Mouse (Mus musculus): Measurements from ENCODE around the gene Alg9. TPM values are rescaled to one million over a fixed set of nuclear protein-coding genes. Genes with fewer than 3 reads are reported as not detected.
A peak's percentile ranks its signal among the peaks of the same experiment; 100 is the strongest.

The Alg9 gene
- polyA plus RNA-seq, 1 experiment from 2014 or later: 50.3 TPM

DNA sequence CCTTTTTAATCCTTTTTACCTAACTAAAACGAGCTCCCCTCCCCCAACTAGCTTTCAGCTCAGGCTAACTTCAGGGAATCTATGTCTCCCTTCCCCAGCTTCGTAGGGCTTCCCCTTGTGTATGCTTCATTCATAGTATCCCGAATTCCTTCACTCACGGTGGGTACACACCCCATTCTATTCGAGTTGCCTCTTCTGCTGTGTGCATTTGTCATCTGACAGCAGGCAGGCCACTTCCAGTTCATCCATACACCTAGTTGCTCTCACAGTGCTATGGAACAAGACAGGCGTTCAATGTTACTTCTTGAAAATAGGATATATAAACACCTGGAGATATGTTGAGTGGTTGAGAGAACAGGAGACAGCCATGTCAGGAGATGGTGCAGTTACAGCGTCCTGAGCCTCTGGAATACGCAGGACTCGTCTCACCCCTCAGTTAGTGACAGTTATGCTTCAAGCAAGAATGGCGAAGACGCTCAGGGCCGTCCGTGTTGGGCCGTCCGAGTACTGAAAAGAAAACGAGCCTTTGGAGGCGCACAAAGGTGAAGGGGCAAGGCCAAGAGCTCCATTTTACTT is 7.2 kb upstream of the Alg9 start:
- Histone ChIP-seq H3K4me2 (replicated peaks) (peak overlapping the region; percentile 76), H3K9me3 (no peaks in the 10 kb centered on the region), H3K9ac (replicated peaks) (peak overlapping the region; percentile 76), H3K27ac (replicated peaks) (peak overlapping the region; percentile 95), H3K4me1 (peaks cover 21% of the 10 kb centered on the region; the same call in 1 of the 2 replicates), H3K27me3 (no peaks in the 10 kb centered on the region), H3K4me3 (peak overlapping the region; percentile 71), H3K36me3 (0 out of 2 replicates have a peak, but pooled peaks cover 3% of the 10 kb centered on the region)
- 6% methylated on average over 17 of the region's 17 CpGs for WGBS
- no peak; the same call in none of the 2 replicates for ATAC-seq (replicated peaks)

DNA sequence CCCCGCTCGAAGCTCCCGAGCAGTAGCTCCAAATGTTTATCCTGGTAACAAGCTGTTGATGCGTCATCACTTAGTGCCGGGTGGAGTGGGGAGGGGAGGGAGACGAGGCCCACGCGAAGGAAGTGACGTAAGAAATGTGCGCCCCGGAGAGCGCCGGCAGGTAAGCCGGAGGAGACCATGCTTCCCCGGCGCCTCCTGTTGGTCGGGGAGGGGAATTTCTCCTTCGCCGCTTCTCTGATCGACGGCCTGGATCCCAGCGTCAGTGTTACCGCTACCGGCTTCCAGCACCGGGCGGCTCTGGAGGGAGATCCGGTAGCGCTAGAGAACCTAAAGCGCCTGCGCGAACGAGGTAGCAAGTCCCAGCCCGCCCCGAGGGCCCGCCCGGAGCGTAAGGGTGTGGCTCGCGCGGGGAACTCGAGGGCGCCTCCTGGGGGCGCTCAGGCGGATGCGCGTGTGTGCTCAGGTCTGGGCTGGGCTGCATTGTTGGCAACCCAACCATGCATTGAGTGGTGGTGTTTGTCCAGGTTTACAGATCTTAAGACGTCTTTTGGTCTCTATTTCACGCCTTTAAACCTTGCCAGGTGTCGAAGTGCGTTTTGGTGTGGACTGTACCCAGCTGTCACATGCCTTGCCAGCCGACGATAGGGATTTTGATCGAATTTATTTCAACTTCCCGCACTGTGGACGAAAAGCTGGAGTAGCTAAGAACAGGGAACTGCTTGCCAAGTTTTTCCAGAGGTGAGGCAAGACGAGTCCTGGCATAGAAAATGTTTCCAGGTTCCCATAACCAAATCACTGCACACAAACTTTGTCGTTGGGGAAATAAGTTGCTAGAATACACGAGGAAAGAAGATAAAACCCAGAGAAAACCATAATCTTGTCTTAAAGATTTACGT is 6.5 kb upstream of the Alg9 start, which contains the start of gene Fdxacb1:
Gene Fdxacb1, plus strand, starts transcription at position 130 of the 896 bp plus-strand sequence.
- Histone ChIP-seq H3K4me1 (peaks cover 21% of the 10 kb centered on the region; the same call in 1 of the 2 replicates), H3K27me3 (no peaks in the 10 kb centered on the region), H3K36me3 (0 out of 2 replicates have a peak, but pooled peaks cover 3% of the 10 kb centered on the region), H3K9ac (replicated peaks) (peak within 1 kb of the TSS; percentile 76), H3K9me3 (no peaks in the 10 kb centered on the region), H3K4me2 (replicated peaks) (peak within 1 kb of the TSS; percentile 76), H3K27ac (replicated peaks) (peak within 1 kb of the TSS; percentile 95), H3K4me3 (peak within 1 kb of the TSS; percentile 71)
- peak; percentile 95 for ATAC-seq (replicated peaks)
- WGBS: 4% methylated on average over 59 of the region's 59 CpGs

DNA sequence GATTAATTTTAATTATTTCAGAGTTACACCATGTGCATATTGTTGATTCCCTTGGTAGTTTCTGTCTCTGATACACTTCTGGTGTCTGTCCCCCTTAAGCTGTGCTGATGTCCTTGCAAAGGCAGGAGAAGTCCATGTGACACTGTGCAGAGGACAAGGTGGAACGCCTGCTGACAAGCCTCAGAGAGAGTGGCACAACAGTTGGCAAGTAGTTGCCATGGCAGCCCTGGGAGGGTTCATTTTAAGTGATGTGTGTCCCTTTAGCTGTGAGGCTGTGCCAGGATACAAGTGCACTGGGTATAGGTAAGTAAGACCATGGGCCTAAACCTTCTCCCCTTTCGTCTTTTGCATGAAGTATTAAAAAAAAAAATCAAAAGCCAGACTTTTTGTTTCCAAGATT is 4.8 kb upstream of the Alg9 start:
- ATAC-seq (replicated peaks): no peak
- Histone ChIP-seq H3K4me3 (no peak overlapping the region), H3K4me1 (peaks cover 32% of the 10 kb centered on the region), H3K27me3 (no peaks in the 10 kb centered on the region), H3K4me2 (replicated peaks) (no peak overlapping the region), H3K9ac (replicated peaks) (no peak overlapping the region), H3K27ac (replicated peaks) (no peak overlapping the region), H3K9me3 (no peaks in the 10 kb centered on the region), H3K36me3 (no peaks in the 10 kb centered on the region)
- WGBS: 82% methylated on average over 2 of the region's 2 CpGs

DNA sequence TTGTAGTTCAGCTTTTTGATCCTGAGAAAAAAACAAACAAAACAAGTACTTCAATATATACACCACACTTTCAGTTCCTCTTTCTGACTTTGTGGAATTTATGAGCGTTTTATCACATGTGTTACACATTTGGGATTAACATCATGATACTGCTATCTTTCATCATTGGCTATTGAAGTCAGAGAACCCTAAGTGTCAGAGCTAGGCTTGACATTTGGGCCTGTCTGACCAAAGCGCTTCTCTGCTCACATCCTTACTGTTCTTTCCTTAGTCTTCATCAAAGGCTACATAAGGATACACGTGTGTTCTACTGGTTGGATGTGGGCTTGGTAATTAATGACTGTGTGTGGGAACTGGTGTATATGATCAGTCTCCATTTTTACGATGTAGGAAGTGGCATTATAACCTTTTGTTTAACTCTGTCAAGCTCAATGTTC is 775 bp upstream of the Alg9 start:
- Histone ChIP-seq H3K4me3 (peak overlapping the region; percentile 94), H3K27me3 (no peaks in the 10 kb centered on the region), H3K36me3 (peaks cover 7% of the 10 kb centered on the region), H3K9me3 (no peaks in the 10 kb centered on the region), H3K4me2 (replicated peaks) (peak overlapping the region; percentile 78), H3K27ac (replicated peaks) (peak overlapping the region; percentile 94; the same call in 1 of the 2 replicates), H3K9ac (replicated peaks) (0 out of 2 replicates have a peak overlapping the region, but pooled peaks have one; percentile 16), H3K4me1 (peaks cover 31% of the 10 kb centered on the region)
- ATAC-seq (replicated peaks): no peak
- WGBS: 77% methylated on average over 4 of the region's 4 CpGs

DNA sequence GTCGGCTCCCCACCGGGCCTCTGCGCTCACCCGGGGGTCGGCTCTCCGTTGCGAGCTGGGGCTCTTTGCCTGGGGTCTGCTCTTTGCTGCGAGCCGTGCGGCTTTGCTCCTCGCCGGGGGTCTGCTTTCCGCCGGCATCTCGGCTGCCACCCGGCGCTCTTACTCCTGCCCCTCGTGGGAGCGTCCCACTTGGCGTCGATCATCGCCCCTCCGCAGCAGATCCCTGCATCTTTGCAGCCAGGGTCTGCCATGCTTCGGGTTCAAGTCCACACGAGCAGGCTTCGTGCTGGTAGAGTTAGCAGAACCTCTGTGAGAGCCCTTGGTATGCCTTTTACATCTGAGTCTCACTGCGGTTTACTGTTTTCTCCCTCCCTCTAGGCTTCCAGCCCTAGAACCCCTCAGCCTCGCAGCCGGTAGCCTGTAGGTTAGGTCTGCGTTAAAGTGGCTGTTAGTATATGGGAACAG is 875 bp downstream of the Alg9 start:
- H3K4me3 ChIP-seq: peak overlapping the region; percentile 94
- under 1% methylated on average over 30 of the region's 30 CpGs for WGBS
- peak overlapping the region; percentile 78 for H3K4me2 ChIP-seq (replicated peaks)
- no peaks in the 10 kb centered on the region for H3K9me3 ChIP-seq
- peak overlapping the region; percentile 95 for H3K9ac ChIP-seq (replicated peaks)
- peaks cover 24% of the 10 kb centered on the region for H3K4me1 ChIP-seq
- peak overlapping the region; percentile 94 for H3K27ac ChIP-seq (replicated peaks)
- peak; percentile 84 for ATAC-seq (replicated peaks)
- peaks cover 20% of the 10 kb centered on the region for H3K36me3 ChIP-seq
- H3K27me3 ChIP-seq: no peaks in the 10 kb centered on the region

DNA sequence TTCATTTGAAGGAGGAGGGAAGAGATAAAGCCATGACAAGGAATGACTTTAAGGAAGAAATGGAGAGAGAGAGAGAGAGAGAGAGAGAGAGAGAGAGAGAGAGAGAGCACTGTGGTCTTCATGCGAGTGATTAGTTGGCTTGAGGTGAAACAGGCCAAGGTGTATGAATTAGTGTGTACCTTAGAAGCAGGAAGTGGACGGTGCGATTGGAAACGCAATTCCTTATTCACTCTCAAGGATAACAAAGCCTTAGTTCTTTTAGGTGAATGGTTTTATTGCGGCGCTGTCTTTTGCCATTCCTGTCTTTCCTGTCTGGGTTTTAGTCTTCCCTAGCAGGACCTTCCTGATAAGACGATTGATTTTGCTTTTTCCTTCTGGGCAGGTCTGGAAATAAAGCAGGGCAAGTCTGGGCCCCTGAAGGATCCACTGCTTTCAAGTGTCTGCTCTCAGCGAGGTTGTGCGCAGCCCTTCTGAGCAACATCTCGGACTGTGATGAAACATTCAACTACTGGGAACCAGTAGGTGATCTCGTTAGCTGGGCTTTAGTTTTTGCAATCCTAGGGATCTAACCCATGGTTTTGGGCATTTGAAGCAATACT is 1.4 kb downstream of the Alg9 start:
- H3K36me3 ChIP-seq: peaks cover 25% of the 10 kb centered on the region
- H3K27ac ChIP-seq (replicated peaks): peak overlapping the region; percentile 94
- 67% methylated on average over 11 of the region's 11 CpGs for WGBS
- no peak for ATAC-seq (replicated peaks)
- peaks cover 24% of the 10 kb centered on the region for H3K4me1 ChIP-seq
- no peaks in the 10 kb centered on the region for H3K9me3 ChIP-seq
- H3K4me3 ChIP-seq: peak overlapping the region; percentile 94
- no peaks in the 10 kb centered on the region for H3K27me3 ChIP-seq
- H3K9ac ChIP-seq (replicated peaks): peak overlapping the region; percentile 95
- peak overlapping the region; percentile 78 for H3K4me2 ChIP-seq (replicated peaks)

DNA sequence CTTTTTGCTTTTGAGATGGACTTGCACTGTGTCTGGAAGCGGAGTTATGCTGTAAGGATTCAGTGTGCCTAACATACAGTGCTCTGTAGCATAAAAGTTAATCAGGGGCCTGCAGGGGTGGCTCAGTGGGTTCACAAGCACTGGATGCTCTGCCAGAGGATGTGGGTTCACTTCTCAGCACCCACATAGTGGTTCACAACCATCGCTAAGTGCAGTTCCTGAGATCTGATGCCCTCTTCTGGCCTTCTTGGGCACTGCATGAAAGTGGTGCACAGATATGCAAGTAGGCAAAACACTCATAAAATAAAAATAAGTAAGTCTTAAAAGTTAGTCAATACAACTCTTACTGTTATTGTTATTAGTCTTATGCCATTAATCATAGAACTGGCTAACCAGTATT is 7.3 kb downstream of the Alg9 start:
- no peak overlapping the region for H3K4me3 ChIP-seq
- H3K36me3 ChIP-seq: peaks cover 72% of the 10 kb centered on the region
- H3K4me2 ChIP-seq (replicated peaks): no peak overlapping the region
- no peak overlapping the region for H3K9ac ChIP-seq (replicated peaks)
- H3K27ac ChIP-seq (replicated peaks): no peak overlapping the region
- H3K4me1 ChIP-seq: no peaks in the 10 kb centered on the region
- no peaks in the 10 kb centered on the region for H3K27me3 ChIP-seq
- no peaks in the 10 kb centered on the region for H3K9me3 ChIP-seq
- WGBS: 69% methylated on average over 2 of the region's 2 CpGs
- no peak for ATAC-seq (replicated peaks)

DNA sequence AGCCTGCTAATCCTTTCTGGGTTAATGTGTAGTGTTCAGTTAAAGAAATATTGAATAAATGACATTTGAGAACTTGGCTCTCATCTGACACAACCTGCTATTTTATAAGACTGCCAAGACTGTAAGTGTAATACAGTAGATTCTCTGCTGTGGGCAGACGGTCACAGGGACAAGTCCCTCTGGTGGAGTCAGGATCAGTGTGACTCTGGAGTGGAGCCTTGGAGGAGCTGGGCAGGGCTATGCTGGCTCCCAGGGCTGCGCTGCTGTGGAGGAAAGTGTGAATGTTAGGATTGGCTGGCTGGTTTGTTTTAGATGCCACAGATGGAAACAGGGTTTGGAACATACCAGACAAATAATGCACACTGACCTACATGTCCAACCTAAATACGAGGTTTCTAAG is 20.4 kb downstream of the Alg9 start:
- no peak for ATAC-seq (replicated peaks)
- Histone ChIP-seq H3K4me2 (replicated peaks) (no peak overlapping the region), H3K27ac (replicated peaks) (no peak overlapping the region), H3K9me3 (no peaks in the 10 kb centered on the region), H3K4me3 (no peak overlapping the region), H3K27me3 (no peaks in the 10 kb centered on the region), H3K4me1 (0 out of 2 replicates have a peak, but pooled peaks cover 4% of the 10 kb centered on the region), H3K9ac (replicated peaks) (no peak overlapping the region), H3K36me3 (peaks cover 35% of the 10 kb centered on the region)
- WGBS: 85% methylated on average over 3 of the region's 3 CpGs

DNA sequence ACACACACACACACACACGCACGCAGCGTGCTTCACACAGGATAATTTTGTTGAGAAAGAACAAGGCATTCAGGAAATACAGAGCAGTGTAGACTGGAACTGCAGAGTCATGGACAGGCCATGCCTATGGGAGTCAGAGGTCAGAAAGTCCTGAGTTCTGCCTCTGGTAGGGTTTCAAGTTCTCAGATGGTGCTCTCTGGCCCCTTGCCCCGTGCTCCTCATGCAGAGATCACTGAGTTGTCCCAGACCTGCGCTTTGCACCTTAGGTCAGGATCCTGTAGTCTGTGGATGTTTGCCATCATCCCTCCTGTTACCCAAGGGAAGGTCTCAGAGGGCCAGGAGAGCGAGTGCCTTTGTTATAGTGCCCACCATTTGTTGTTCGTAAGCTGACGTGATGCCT is 22.0 kb downstream of the Alg9 start:
- ATAC-seq (replicated peaks): no peak
- no peaks in the 10 kb centered on the region for H3K27me3 ChIP-seq
- no peak overlapping the region for H3K4me2 ChIP-seq (replicated peaks)
- no peak overlapping the region for H3K27ac ChIP-seq (replicated peaks)
- WGBS: 93% methylated on average over 8 of the region's 8 CpGs
- H3K9me3 ChIP-seq: no peaks in the 10 kb centered on the region
- H3K4me3 ChIP-seq: no peak overlapping the region
- peaks cover 29% of the 10 kb centered on the region for H3K36me3 ChIP-seq
- 0 out of 2 replicates have a peak, but pooled peaks cover 4% of the 10 kb centered on the region for H3K4me1 ChIP-seq
- H3K9ac ChIP-seq (replicated peaks): no peak overlapping the region

DNA sequence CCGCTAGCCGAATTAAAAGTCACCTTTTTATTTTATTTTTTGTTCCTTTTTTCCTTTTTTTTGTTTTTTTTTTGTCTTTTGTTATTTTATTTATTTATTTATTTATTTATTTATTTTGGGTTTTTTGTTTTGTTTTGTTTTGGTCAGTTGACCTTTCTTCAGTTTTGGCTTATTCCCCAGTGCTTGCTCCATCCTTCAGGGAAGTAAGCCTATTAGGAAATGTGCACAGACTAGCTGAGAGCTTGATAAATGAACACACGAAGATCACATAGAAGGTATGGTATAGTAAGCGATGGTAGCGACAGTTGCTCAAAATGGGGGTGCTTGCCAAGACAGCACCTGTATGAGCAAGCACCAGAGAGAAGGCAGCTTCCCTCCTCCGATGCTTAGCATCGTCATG is 22.8 kb downstream of the Alg9 start:
- no peak overlapping the region for H3K4me2 ChIP-seq (replicated peaks)
- H3K9me3 ChIP-seq: no peaks in the 10 kb centered on the region
- WGBS: 92% methylated on average over 7 of the region's 7 CpGs
- H3K27ac ChIP-seq (replicated peaks): no peak overlapping the region
- H3K9ac ChIP-seq (replicated peaks): no peak overlapping the region
- H3K27me3 ChIP-seq: no peaks in the 10 kb centered on the region
- H3K4me1 ChIP-seq: 0 out of 2 replicates have a peak, but pooled peaks cover 4% of the 10 kb centered on the region
- no peak overlapping the region for H3K4me3 ChIP-seq
- H3K36me3 ChIP-seq: peaks cover 26% of the 10 kb centered on the region
- no peak for ATAC-seq (replicated peaks)

DNA sequence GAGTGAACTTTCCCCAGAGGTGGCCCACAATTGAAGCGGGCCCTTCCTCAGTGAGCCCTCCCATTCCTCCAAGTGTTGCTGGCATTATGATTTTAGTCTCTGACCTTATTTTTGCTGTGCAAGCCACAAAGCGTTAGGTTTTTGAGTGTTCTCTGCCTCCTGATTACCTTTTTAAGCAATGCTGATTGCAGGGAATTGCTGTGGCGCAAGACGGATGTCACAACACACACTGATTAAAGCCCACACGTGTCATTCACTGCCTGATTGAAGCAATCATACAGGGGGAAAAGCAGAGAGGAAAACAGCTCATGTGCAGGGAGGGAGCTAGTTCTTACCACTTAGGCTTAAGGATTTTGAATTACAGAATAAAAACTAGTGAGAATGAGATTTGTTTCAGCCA is 23.5 kb downstream of the Alg9 start:
- WGBS: 61% methylated on average over 5 of the region's 5 CpGs
- H3K36me3 ChIP-seq: peaks cover 29% of the 10 kb centered on the region

More for the DNA sequence above, 23.5 kb downstream of the Alg9 start:
- Histone ChIP-seq H3K9ac (replicated peaks) (no peak overlapping the region), H3K4me2 (replicated peaks) (no peak overlapping the region), H3K4me1 (0 out of 2 replicates have a peak, but pooled peaks cover 4% of the 10 kb centered on the region), H3K9me3 (no peaks in the 10 kb centered on the region), H3K27ac (replicated peaks) (no peak overlapping the region), H3K4me3 (no peak overlapping the region), H3K27me3 (no peaks in the 10 kb centered on the region)
- ATAC-seq (replicated peaks): no peak

Data from forebrain, embryonic 15.5 days (tissue).